Mouse (Mus musculus): ENCODE results near the gene Cacna2d4. TPM values are rescaled to one million over a fixed set of nuclear protein-coding genes. Genes with fewer than 3 reads are reported as not detected.
A peak's percentile ranks its signal among the peaks of the same experiment; 100 is the strongest.

The Cacna2d4 gene
- polyA plus RNA-seq, 1 experiment from 2014 or later, result 0.03 TPM

GRCm38 (mm10) chr6:119329215-119329714 is 92.9 kb downstream of the Cacna2d4 start:
- H3K4me3 ChIP-seq (ENCODE audit: low read depth, low read length), result no peak overlapping the region
- no peak for TF ChIP-seq CTCF (IDR thresholded peaks at IDR 0.05; ENCODE audit: low read depth)
- H3K9ac ChIP-seq (ENCODE audit: low read depth, low read length), result no peak overlapping the region
- no peak overlapping the region for H3K4me2 ChIP-seq (replicated peaks; ENCODE audit: low read depth)
- peaks cover 41% of the 10 kb centered on the region for H3K27me3 ChIP-seq (replicated peaks; ENCODE audit: control insufficient read depth, insufficient read depth, low read length)
- no peaks in the 10 kb centered on the region for H3K36me3 ChIP-seq (ENCODE audit: control insufficient read depth, insufficient read depth)
- 3% methylated on average over 8 of the region's 8 CpGs for WGBS
- no peaks in the 10 kb centered on the region for H3K9me3 ChIP-seq (ENCODE audit: control insufficient read depth)
- H3K4me1 ChIP-seq (replicated peaks; ENCODE audit: control insufficient read depth, insufficient read depth, low read length), result no peaks in the 10 kb centered on the region
- no peak overlapping the region for H3K27ac ChIP-seq (ENCODE audit: low read depth, low read length)
- no peak for ATAC-seq

GRCm38 (mm10) chr6:119329936-119330335 is 93.6 kb downstream of the Cacna2d4 start:
- no peak overlapping the region for H3K4me2 ChIP-seq (replicated peaks; ENCODE audit: low read depth)
- peaks cover 41% of the 10 kb centered on the region for H3K27me3 ChIP-seq (replicated peaks; ENCODE audit: control insufficient read depth, insufficient read depth, low read length)
- no peak overlapping the region for H3K27ac ChIP-seq (ENCODE audit: low read depth, low read length)
- no peak for ATAC-seq
- WGBS, result 14% methylated on average over 6 of the region's 6 CpGs
- H3K36me3 ChIP-seq (ENCODE audit: control insufficient read depth, insufficient read depth), result no peaks in the 10 kb centered on the region
- H3K9ac ChIP-seq (ENCODE audit: low read depth, low read length), result no peak overlapping the region
- H3K4me1 ChIP-seq (replicated peaks; ENCODE audit: control insufficient read depth, insufficient read depth, low read length), result no peaks in the 10 kb centered on the region
- H3K9me3 ChIP-seq (ENCODE audit: control insufficient read depth), result no peaks in the 10 kb centered on the region
- no peak overlapping the region for H3K4me3 ChIP-seq (ENCODE audit: low read depth, low read length)
- TF ChIP-seq CTCF (IDR thresholded peaks at IDR 0.05; ENCODE audit: low read depth), result no peak

- ATAC-seq, result no peak
- peak within 1 kb of the TSS; percentile 48 for H3K4me2 ChIP-seq (replicated peaks; ENCODE audit: low read depth)
- no peak within 1 kb of the TSS for H3K27ac ChIP-seq (ENCODE audit: low read depth, low read length)
- H3K9me3 ChIP-seq (ENCODE audit: control insufficient read depth), result no peaks in the 10 kb centered on the region
- no peak for TF ChIP-seq CTCF (IDR thresholded peaks at IDR 0.05; ENCODE audit: low read depth)
- H3K4me3 ChIP-seq (ENCODE audit: low read depth, low read length), result peak within 1 kb of the TSS; percentile 9; the same call in 1 of the 2 replicates
- H3K9ac ChIP-seq (ENCODE audit: low read depth, low read length), result no peak within 1 kb of the TSS
- H3K27me3 ChIP-seq (replicated peaks; ENCODE audit: control insufficient read depth, insufficient read depth, low read length), result peaks cover 41% of the 10 kb centered on the region
- no peaks in the 10 kb centered on the region for H3K36me3 ChIP-seq (ENCODE audit: control insufficient read depth, insufficient read depth)
- no peaks in the 10 kb centered on the region for H3K4me1 ChIP-seq (replicated peaks; ENCODE audit: control insufficient read depth, insufficient read depth, low read length)
- WGBS, result under 1% methylated on average over 26 of the region's 31 CpGs
Measured at GRCm38 (mm10) chr6:119330506-119330905, 94.2 kb downstream of the Cacna2d4 start, which contains the start of gene Lrtm2. Gene Lrtm2, minus strand, starts transcription at chr6:119330766.

GRCm38 (mm10) chr6:119332111-119332510 is 95.8 kb downstream of the Cacna2d4 start:
- Histone ChIP-seq H3K9ac (ENCODE audit: low read depth, low read length) (no peak overlapping the region), H3K4me2 (replicated peaks; ENCODE audit: low read depth) (no peak overlapping the region), H3K27me3 (replicated peaks; ENCODE audit: control insufficient read depth, insufficient read depth, low read length) (peaks cover 40% of the 10 kb centered on the region), H3K4me3 (ENCODE audit: low read depth, low read length) (no peak overlapping the region), H3K4me1 (replicated peaks; ENCODE audit: control insufficient read depth, insufficient read depth, low read length) (no peaks in the 10 kb centered on the region), H3K9me3 (ENCODE audit: control insufficient read depth) (no peaks in the 10 kb centered on the region), H3K27ac (ENCODE audit: low read depth, low read length) (no peak overlapping the region), H3K36me3 (ENCODE audit: control insufficient read depth, insufficient read depth) (no peaks in the 10 kb centered on the region)
- no peak for ATAC-seq
- no peak for TF ChIP-seq CTCF (IDR thresholded peaks at IDR 0.05; ENCODE audit: low read depth)
- WGBS, result 18% methylated on average over 1 of the region's 1 CpGs

- Histone ChIP-seq H3K4me1 (replicated peaks; ENCODE audit: control insufficient read depth, insufficient read depth, low read length) (no peaks in the 10 kb centered on the region), H3K27ac (ENCODE audit: low read depth, low read length) (no peak overlapping the region), H3K9ac (ENCODE audit: low read depth, low read length) (no peak overlapping the region; the same call in 1 of the 2 replicates), H3K4me2 (replicated peaks; ENCODE audit: low read depth) (no peak overlapping the region), H3K36me3 (ENCODE audit: control insufficient read depth, insufficient read depth) (no peaks in the 10 kb centered on the region), H3K27me3 (replicated peaks; ENCODE audit: control insufficient read depth, insufficient read depth, low read length) (peaks cover 32% of the 10 kb centered on the region), H3K4me3 (ENCODE audit: low read depth, low read length) (no peak overlapping the region), H3K9me3 (ENCODE audit: control insufficient read depth) (no peaks in the 10 kb centered on the region)
- ATAC-seq, result 0 out of 2 replicates have a peak, but pooled peaks have one; percentile 9
- WGBS, result 5% methylated on average over 3 of the region's 3 CpGs
- no peak for TF ChIP-seq CTCF (IDR thresholded peaks at IDR 0.05; ENCODE audit: low read depth)
Measured at GRCm38 (mm10) chr6:119333202-119333601, 96.9 kb downstream of the Cacna2d4 start.

GRCm38 (mm10) chr6:119333831-119334230 is 97.5 kb downstream of the Cacna2d4 start:
- no peak for TF ChIP-seq CTCF (IDR thresholded peaks at IDR 0.05; ENCODE audit: low read depth)
- WGBS, result 43% methylated on average over 3 of the region's 3 CpGs
- no peak overlapping the region for H3K4me3 ChIP-seq (ENCODE audit: low read depth, low read length)

More at GRCm38 (mm10) chr6:119333831-119334230, 97.5 kb downstream of the Cacna2d4 start:
- H3K27ac ChIP-seq (ENCODE audit: low read depth, low read length), result no peak overlapping the region
- no peaks in the 10 kb centered on the region for H3K36me3 ChIP-seq (ENCODE audit: control insufficient read depth, insufficient read depth)
- H3K9ac ChIP-seq (ENCODE audit: low read depth, low read length), result no peak overlapping the region
- no peaks in the 10 kb centered on the region for H3K9me3 ChIP-seq (ENCODE audit: control insufficient read depth)
- H3K4me1 ChIP-seq (replicated peaks; ENCODE audit: control insufficient read depth, insufficient read depth, low read length), result no peaks in the 10 kb centered on the region
- no peak for ATAC-seq
- H3K27me3 ChIP-seq (replicated peaks; ENCODE audit: control insufficient read depth, insufficient read depth, low read length), result peaks cover 32% of the 10 kb centered on the region
- H3K4me2 ChIP-seq (replicated peaks; ENCODE audit: low read depth), result no peak overlapping the region

All from intestine, postnatal 0 days (tissue).